Mouse (Mus musculus): ENCODE measurements around the gene Scly. TPM values are rescaled to one million over a fixed set of nuclear protein-coding genes. Genes with fewer than 3 reads are reported as not detected.

The Scly gene
- polyA plus RNA-seq (2012; rRNA removed) = 18.1 and 20.6 TPM in 2 replicates

DNA sequence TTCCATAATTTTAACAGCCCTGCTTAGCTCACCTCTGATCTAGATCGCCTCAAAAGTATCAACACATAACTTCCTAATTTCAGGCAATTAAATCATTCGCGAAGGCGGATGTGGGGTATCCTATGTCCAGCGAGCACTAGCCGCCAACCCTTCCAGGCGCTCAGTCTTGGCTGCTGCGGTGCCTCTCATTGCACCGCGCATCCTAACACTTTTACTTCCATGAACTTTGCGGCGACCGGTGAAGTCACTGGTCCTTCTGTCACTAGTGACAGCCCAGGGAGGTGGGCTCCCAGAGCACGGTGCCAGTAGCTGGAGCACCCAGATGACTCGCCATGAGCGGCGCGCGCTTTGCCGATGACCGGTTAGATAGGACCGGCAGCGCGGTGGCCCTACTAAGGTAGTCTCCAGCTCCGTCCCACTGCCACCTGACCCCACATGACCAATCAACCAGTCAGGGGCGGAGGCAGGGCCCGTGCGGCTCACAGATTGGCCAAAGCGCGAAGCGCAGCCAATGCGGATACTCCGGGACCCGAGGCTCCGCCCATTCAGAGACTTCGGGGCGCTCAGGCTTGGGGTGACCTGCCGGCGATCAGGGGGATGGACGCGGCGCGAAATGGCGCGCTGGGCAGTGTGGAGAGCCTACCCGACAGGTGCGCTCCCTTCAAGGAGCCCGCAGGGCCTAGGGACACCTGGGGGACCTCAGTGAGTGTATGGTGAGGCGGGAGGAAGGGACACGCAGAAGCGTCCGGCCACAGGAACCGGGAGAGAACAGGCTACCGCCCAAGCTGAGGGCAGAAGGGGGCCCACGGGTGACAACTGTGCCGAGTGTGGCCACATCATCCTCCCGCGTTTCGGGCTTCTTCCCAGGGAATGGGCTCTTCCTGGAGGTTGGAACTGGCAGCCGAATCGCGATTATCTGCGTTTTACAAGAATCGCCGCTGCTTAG is at the start of gene Scly:
Gene Scly, plus strand, starts transcription at position 540 of the 946 bp plus-strand sequence.

DNA sequence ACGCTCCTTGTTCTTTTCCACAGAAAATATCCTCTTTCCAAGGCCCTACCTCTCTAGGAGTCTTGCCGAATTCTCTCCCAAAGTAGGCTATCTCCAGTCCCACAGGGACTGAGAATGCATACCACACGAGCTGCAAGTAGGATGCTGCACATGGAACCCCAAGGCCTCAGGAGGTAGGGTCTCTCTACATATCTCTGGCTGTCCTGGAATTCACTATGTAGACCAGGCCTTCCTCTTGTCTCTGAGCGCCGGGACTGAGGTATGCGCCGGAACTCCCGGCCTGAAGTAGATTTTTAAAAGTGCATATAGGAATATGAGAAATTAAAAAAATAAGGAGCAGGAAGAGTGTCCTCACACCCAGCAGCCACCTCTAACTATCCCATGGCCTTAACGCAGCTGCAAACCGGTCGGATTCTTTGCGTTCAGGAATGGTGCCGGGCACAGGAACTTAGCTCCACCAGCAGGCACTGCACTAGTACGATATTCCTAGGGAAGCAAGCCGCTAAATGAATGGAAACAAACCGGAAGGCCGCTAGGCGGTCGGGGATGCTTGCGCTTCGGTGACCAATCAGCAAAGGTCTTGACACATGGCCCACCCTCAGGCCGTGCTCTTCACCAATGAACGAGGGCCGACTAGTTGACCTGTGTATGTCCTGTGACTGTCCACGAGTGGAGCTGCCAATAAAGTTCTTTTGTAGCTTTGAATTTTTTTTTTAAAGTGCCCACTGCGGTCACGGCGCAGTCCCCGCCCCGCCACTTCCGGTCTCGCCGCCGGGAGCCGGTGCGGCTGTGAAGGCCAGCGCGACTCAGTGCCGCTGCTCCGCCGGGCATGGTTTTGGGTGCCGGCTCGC is 48.3 kb upstream of the Scly start, which contains the start of gene Ube2f:
Gene Ube2f, plus strand, starts transcription at position 741 of the 851 bp plus-strand sequence.

DNA sequence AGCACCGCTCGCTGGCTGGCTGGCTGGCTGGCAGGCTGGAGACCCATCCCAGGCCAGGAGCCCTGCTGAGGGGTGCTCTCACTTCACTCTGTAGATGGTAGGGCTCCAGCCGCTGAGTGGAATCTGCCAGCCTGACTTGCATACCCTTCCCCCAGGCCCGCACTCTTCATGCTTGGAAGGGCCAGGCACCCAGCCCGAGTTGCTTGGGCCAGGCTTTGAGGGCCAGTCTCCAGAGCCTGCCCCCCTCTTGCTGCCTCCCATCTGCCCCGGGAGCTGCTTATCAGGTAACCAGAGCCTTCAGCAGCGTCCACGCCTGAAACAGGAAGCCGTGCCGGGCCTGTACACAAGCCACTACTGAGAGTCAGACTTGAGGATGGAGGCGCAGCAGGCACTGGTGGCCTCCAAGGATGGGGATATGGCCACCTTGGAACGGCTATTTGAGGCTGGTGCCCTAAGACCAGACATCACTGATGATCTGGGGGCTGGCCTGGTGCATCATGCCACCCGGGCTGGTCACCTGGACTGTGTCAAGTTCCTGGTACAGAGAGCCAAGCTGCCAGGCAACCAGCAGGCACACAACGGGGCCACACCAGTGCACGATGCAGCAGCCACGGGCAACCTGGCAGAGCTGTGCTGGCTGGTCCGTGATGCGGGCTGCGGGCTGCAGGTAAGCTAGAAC is 23.8 kb downstream of the Scly start, which contains the start of gene Espnl:
Gene Espnl, plus strand, starts transcription at position 316 of the 679 bp plus-strand sequence.

DNA sequence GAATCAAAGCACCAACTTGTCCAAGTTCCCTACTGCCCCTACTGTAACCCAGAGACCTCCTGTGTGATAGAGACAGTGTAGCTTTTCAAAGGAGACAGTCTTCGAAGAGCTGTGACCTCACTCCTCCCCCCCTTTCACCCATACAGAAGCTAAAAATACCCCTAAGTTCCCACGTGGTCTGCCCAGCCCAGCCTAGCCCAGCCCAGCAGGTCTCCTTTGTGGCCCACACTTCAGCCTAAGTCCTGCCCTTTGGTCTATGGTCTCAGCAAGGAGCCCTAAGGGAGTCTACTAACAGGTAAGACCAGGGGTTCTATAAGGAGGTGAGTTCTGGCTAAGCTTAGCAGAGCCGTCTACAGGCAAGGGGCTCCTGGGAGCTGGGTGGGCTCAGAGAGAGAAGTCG is 52.7 kb downstream of the Scly start, which contains the start of gene Klhl30:
Gene Klhl30, plus strand, starts transcription at position 176 of the 400 bp plus-strand sequence.

DNA sequence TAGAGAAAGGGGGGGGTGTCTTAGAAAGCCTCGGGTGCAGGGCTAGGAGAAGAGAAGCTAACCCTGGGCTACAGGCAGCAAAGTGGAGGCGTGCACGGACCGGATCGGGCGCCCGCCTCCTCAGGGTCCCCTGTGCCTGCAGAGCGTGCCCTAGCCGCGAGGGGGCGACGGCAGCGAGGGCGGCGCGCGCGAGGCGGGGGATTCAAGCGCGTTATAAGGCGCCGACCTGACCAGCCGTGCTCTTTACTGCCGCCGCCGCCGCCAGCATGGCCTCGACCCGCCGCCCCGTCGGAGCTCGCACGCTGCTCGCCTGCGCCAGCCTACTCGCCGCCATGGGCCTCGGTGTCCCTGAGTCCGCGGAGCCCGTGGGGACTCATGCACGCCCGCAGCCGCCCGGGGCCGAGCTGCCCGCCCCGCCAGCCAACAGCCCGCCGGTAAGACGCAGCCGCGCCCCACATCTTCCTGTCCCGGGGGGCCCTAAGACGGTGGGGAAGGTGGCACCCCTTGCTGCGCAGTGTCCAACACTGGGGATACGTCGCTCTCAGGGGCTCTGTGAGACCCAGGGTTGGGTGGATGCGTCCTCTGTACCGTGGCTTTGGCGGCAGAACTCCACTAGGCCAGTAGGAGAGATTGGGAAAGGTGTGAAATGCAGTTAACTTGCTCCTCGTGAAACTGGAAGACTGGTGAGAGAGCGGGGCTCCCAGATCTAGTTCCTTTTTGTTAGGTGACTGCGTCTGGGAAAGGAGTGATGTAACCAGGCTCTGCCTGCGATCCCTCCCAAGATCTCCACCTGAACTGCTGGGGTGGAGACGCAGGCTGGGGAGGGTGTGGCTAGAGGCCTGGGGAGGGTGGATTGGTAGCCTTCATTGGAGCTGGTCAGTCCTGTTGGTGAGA is 68.3 kb downstream of the Scly start, which contains the start of gene Erfe:
Gene Erfe, plus strand, starts transcription at position 216 of the 894 bp plus-strand sequence.

Other genes with a start within 250 kb of the Scly start
- gene Rbm44, start 153.2 kb upstream of the Scly start, polyA plus RNA-seq (2012; rRNA removed) = 1.3 and 1.6 TPM in 2 replicates
- 2.3 and 2.8 TPM in 2 replicates for gene Ramp1, start 118.5 kb upstream of the Scly start, polyA plus RNA-seq (2012; rRNA removed)
- gene Ube2f, start 48.0 kb upstream of the Scly start, polyA plus RNA-seq (2012; rRNA removed) = 37.2 and 42.0 TPM in 2 replicates
- gene Espnl, start 23.7 kb downstream of the Scly start, polyA plus RNA-seq (2012; rRNA removed) = 0.01 and 0.03 TPM in 2 replicates
- 0.10 TPM in 1 of 2 replicates, not detected in the other for gene Klhl30, start 52.7 kb downstream of the Scly start, polyA plus RNA-seq (2012; rRNA removed)
- 2.4 and 3.1 TPM in 2 replicates for gene Erfe, start 68.1 kb downstream of the Scly start, polyA plus RNA-seq (2012; rRNA removed)
- gene Ilkap, start 100.5 kb downstream of the Scly start, polyA plus RNA-seq (2012; rRNA removed) = 51.0 and 52.4 TPM in 2 replicates
- 9.7 and 11.4 TPM in 2 replicates for gene Hes6, start 115.7 kb downstream of the Scly start, polyA plus RNA-seq (2012; rRNA removed)
- gene Per2, start 161.0 kb downstream of the Scly start, polyA plus RNA-seq (2012; rRNA removed) = 2.8 and 3.5 TPM in 2 replicates
- 3.9 and 4.0 TPM in 2 replicates for gene Traf3ip1, start 196.3 kb downstream of the Scly start, polyA plus RNA-seq (2012; rRNA removed)
- 9.2 and 11.6 TPM in 2 replicates for gene Asb1, start 242.2 kb downstream of the Scly start, polyA plus RNA-seq (2012; rRNA removed)